Mouse (Mus musculus): ENCODE measurements around the gene Rin1. TPM values are rescaled to one million over a fixed set of nuclear protein-coding genes. Genes with fewer than 3 reads are reported as not detected.
A peak's percentile ranks its signal among the peaks of the same experiment; 100 is the strongest.
"Not testable (repeated sequence)": the region's sequence is repeated elsewhere in the genome, so short reads cannot be mapped to it uniquely, and the experiment has no call there.

Gene Rin1
- 2.4 and 2.5 TPM in 2 replicates for polyA plus RNA-seq (2016; fragmentation: Nextera tagmentation; extraction: Ambion mirVana)

DNA sequence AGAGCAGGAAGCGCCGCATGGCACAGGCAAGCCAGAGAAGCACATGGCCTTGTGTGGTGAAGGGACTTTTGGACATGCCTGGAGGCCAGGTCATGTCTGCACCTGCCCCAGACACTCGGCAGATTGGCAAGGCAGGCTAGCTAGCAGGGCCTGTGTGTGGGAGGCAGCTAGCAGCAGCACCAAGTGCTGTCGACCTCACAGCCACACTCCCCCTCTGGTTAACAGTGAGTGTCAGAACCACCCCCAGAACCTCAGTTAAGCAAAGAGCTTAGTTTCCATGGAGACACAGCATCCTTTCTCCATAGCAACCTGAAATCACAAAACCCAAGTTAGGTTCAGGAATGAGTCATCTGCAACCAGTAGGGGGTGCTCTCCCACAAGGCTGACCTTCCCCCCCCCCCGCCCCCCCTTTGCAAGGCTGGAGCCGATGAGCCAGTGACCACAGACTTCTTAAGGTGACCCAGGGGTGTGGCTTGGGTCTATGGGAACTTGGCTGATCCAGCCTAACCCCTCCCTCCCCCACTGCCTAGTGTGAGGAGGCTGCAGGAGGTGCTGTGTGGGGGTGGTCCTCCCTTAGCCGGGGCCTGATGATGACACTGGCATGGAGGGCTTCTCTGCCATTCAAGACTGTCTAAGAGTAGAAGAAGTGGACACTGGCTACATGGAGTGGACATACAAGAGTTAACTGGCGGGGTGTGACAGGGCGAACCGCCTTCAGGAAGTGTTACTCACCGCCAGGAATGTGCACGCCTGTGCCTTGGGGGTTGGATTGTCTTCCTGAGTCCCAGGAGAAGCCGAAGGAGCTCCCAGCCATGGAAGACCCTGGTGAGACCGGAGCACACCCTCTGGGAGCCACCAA, at the start of gene Rin1:
Gene Rin1 (plus strand): TSS at position 435 of the 859 bp plus-strand sequence.
- no peak for ATAC-seq (ENCODE audit: insufficient number of reproducible peaks, insufficient read depth, low FRiP score, low TSS enrichment, low read depth)
- Histone ChIP-seq H3K9me3 (no peaks in the 10 kb centered on the region), H3K9ac (replicated peaks) (peak within 1 kb of the TSS; percentile 23; the same call in 1 of the 2 replicates), H3K4me2 (peak within 1 kb of the TSS; percentile 36), H3K27me3 (peaks cover 49% of the 10 kb centered on the region), H3K36me3 (peaks cover 41% of the 10 kb centered on the region), H3K27ac (no peak within 1 kb of the TSS), H3K4me3 (replicated peaks) (peak within 1 kb of the TSS; percentile 17), H3K4me1 (replicated peaks) (peaks cover 29% of the 10 kb centered on the region)
- 16% methylated on average over 14 of the region's 14 CpGs for WGBS

DNA sequence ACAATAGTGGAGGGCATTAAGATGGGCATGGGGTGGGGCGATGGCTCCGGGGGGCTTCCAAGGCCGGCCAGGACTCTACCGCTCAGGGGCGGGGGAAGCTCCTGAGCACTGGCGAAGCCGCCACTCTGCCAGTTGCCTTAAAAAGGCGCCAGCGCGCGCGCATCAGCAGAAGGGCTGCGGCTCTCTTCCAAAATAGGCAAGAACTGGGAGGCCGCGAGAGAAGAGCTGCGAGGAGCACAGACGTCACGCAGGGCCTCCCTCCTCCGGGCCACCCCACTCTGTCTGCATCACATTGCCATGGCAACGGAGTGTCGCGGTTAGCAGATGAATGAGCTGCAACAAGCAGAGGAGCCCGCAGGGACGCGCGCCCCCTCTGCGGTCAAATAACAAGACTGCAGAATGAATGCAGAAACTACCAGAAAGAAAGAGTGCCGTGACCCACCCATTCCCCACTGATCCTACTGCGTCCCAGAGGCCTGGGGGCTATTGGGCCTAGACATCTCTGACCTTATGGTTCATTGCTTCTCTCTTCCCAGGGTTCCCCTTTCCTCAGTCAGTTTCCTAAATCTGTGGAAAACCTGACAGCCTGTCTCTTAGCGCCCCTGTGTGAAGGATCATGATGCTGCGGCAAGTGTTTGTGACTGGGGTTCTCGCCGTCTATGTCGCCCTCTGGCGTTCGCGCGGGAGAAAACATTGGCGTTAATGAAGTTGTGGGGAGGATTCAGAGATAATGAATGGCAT, 48.4 kb upstream of the Rin1 start:
- Histone ChIP-seq H3K4me1 (replicated peaks) (peaks cover 8% of the 10 kb centered on the region), H3K36me3 (no peaks in the 10 kb centered on the region), H3K27ac (peak overlapping the region; percentile 41; the same call in 1 of the 2 replicates), H3K9ac (replicated peaks) (peak overlapping the region; percentile 47), H3K9me3 (peaks cover 10% of the 10 kb centered on the region; the same call in 1 of the 2 replicates), H3K4me2 (peak overlapping the region; percentile 64), H3K27me3 (peaks cover 29% of the 10 kb centered on the region), H3K4me3 (replicated peaks) (peak overlapping the region; percentile 34)
- ATAC-seq (ENCODE audit: insufficient number of reproducible peaks, insufficient read depth, low FRiP score, low TSS enrichment, low read depth) = peak; percentile 82
- 1% methylated on average over 39 of the region's 39 CpGs for WGBS

DNA sequence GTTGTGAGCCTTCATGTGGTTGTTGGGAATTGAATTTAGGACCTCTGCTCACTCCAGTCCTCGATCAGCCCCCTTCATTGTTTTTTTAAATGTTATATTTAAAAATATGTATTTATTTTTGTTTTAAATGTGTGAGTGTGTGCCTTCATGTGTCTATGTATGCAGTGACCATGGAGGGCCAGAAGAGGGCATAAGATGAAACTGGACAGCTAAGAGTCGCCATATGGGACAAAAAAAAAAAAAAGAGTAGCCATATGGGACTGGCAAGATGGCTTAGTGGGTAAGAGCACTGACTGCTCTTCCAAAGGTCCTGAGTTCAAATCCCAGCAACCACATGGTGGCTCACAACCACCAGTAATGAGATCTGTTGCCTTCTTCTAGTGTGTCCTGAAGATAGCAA, 46.6 kb upstream of the Rin1 start:
- H3K4me1 ChIP-seq (replicated peaks); H3K36me3 ChIP-seq; H3K27ac ChIP-seq; ATAC-seq (ENCODE audit: insufficient number of reproducible peaks, insufficient read depth, low FRiP score, low TSS enrichment, low read depth); H3K4me2 ChIP-seq; H3K4me3 ChIP-seq (replicated peaks); H3K9ac ChIP-seq (replicated peaks): not testable (repeated sequence)
- Histone ChIP-seq H3K9me3 (peaks cover 13% of the 10 kb centered on the region; the same call in 1 of the 2 replicates), H3K27me3 (peaks cover 18% of the 10 kb centered on the region)
- WGBS = 56% methylated on average over 2 of the region's 2 CpGs

GRCm38 (mm10) chr19:5004925-5005324, 45.4 kb upstream of the Rin1 start:
- peaks cover 14% of the 10 kb centered on the region for H3K27me3 ChIP-seq
- no peak overlapping the region for H3K4me2 ChIP-seq
- H3K27ac ChIP-seq = no peak overlapping the region
- peaks cover 13% of the 10 kb centered on the region; the same call in 1 of the 2 replicates for H3K9me3 ChIP-seq
- H3K4me3 ChIP-seq (replicated peaks) = no peak overlapping the region
- H3K4me1 ChIP-seq (replicated peaks) = peaks cover 8% of the 10 kb centered on the region
- WGBS = 71% methylated on average over 4 of the region's 4 CpGs
- no peak overlapping the region for H3K9ac ChIP-seq (replicated peaks)
- no peak for ATAC-seq (ENCODE audit: insufficient number of reproducible peaks, insufficient read depth, low FRiP score, low TSS enrichment, low read depth)
- no peaks in the 10 kb centered on the region for H3K36me3 ChIP-seq

- H3K27ac ChIP-seq = no peak overlapping the region
- no peaks in the 10 kb centered on the region for H3K27me3 ChIP-seq
- H3K9me3 ChIP-seq = no peaks in the 10 kb centered on the region
- WGBS = 63% methylated on average over 8 of the region's 8 CpGs
- ATAC-seq (ENCODE audit: insufficient number of reproducible peaks, insufficient read depth, low FRiP score, low TSS enrichment, low read depth) = no peak
- peaks cover 9% of the 10 kb centered on the region for H3K4me1 ChIP-seq (replicated peaks)
- H3K36me3 ChIP-seq = no peaks in the 10 kb centered on the region
- no peak overlapping the region for H3K4me2 ChIP-seq
- no peak overlapping the region for H3K4me3 ChIP-seq (replicated peaks)
- no peak overlapping the region for H3K9ac ChIP-seq (replicated peaks)
Observed at GRCm38 (mm10) chr19:5013138-5013537, 37.1 kb upstream of the Rin1 start.

GRCm38 (mm10) chr19:5014961-5015398, 35.3 kb upstream of the Rin1 start:
- H3K4me1 ChIP-seq (replicated peaks) = peaks cover 9% of the 10 kb centered on the region
- 21% methylated on average over 8 of the region's 8 CpGs for WGBS
- H3K27me3 ChIP-seq = no peaks in the 10 kb centered on the region
- no peak overlapping the region for H3K9ac ChIP-seq (replicated peaks)
- no peak for ATAC-seq (ENCODE audit: insufficient number of reproducible peaks, insufficient read depth, low FRiP score, low TSS enrichment, low read depth)
- H3K4me2 ChIP-seq = no peak overlapping the region
- no peaks in the 10 kb centered on the region for H3K9me3 ChIP-seq
- no peaks in the 10 kb centered on the region for H3K36me3 ChIP-seq
- H3K27ac ChIP-seq = no peak overlapping the region
- H3K4me3 ChIP-seq (replicated peaks) = no peak overlapping the region

GRCm38 (mm10) chr19:5016221-5016742, 34.0 kb upstream of the Rin1 start:
- peaks cover 9% of the 10 kb centered on the region for H3K4me1 ChIP-seq (replicated peaks)
- no peaks in the 10 kb centered on the region for H3K27me3 ChIP-seq
- no peaks in the 10 kb centered on the region for H3K9me3 ChIP-seq
- no peaks in the 10 kb centered on the region for H3K36me3 ChIP-seq
- H3K27ac ChIP-seq = peak overlapping the region; percentile 32; the same call in 1 of the 2 replicates
- H3K4me2 ChIP-seq = 0 out of 2 replicates have a peak overlapping the region, but pooled peaks have one; percentile 15
- peak overlapping the region; percentile 27; the same call in 1 of the 2 replicates for H3K9ac ChIP-seq (replicated peaks)
- no peak for ATAC-seq (ENCODE audit: insufficient number of reproducible peaks, insufficient read depth, low FRiP score, low TSS enrichment, low read depth)
- WGBS = 34% methylated on average over 10 of the region's 10 CpGs
- no peak overlapping the region for H3K4me3 ChIP-seq (replicated peaks)

DNA sequence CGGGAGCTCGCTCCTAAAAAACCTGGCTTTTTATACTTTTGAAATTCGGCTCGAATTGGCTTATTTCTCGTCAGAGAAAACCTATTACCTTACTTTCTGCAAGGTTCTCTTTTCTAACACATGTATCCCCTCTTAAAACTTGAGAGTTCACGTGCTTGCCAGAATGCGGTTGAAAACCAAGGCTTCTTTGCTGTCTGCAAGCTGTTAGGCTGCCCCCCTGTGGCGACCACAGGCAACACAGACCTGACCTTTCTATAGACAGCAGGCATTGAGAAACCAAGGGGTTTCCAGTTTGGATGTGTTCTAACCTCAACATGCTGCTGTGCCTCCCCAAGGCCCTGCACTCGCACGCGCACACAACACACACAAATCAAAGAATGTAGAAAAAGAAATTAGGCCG, 33.5 kb upstream of the Rin1 start:
- no peaks in the 10 kb centered on the region for H3K27me3 ChIP-seq
- no peaks in the 10 kb centered on the region for H3K9me3 ChIP-seq
- peaks cover 9% of the 10 kb centered on the region for H3K4me1 ChIP-seq (replicated peaks)
- H3K27ac ChIP-seq = peak overlapping the region; percentile 23; the same call in 1 of the 2 replicates
- ATAC-seq (ENCODE audit: insufficient number of reproducible peaks, insufficient read depth, low FRiP score, low TSS enrichment, low read depth) = 0 out of 2 replicates have a peak, but pooled peaks have one; percentile 37
- WGBS = 22% methylated on average over 12 of the region's 12 CpGs
- H3K9ac ChIP-seq (replicated peaks) = peak overlapping the region; percentile 27; the same call in 1 of the 2 replicates
- 0 out of 2 replicates have a peak overlapping the region, but pooled peaks have one; percentile 15 for H3K4me2 ChIP-seq
- H3K36me3 ChIP-seq = no peaks in the 10 kb centered on the region
- H3K4me3 ChIP-seq (replicated peaks) = no peak overlapping the region

GRCm38 (mm10) chr19:5017611-5018010, 32.7 kb upstream of the Rin1 start:
- H3K36me3 ChIP-seq = no peaks in the 10 kb centered on the region
- H3K4me3 ChIP-seq (replicated peaks) = no peak overlapping the region
- peaks cover 9% of the 10 kb centered on the region for H3K4me1 ChIP-seq (replicated peaks)
- H3K4me2 ChIP-seq = no peak overlapping the region
- no peaks in the 10 kb centered on the region for H3K9me3 ChIP-seq
- WGBS = 90% methylated on average over 4 of the region's 4 CpGs
- no peak overlapping the region for H3K27ac ChIP-seq
- ATAC-seq (ENCODE audit: insufficient number of reproducible peaks, insufficient read depth, low FRiP score, low TSS enrichment, low read depth) = no peak
- no peak overlapping the region for H3K9ac ChIP-seq (replicated peaks)
- H3K27me3 ChIP-seq = no peaks in the 10 kb centered on the region

- H3K27me3 ChIP-seq = no peaks in the 10 kb centered on the region
- no peaks in the 10 kb centered on the region for H3K9me3 ChIP-seq
- no peak for ATAC-seq (ENCODE audit: insufficient number of reproducible peaks, insufficient read depth, low FRiP score, low TSS enrichment, low read depth)
- 79% methylated on average over 3 of the region's 3 CpGs for WGBS
- no peak overlapping the region for H3K4me2 ChIP-seq
- no peaks in the 10 kb centered on the region for H3K36me3 ChIP-seq
- H3K4me3 ChIP-seq (replicated peaks) = no peak overlapping the region
- H3K9ac ChIP-seq (replicated peaks) = no peak overlapping the region
- no peak overlapping the region for H3K27ac ChIP-seq
- H3K4me1 ChIP-seq (replicated peaks) = peaks cover 9% of the 10 kb centered on the region
Observed at GRCm38 (mm10) chr19:5018191-5018590, 32.1 kb upstream of the Rin1 start.

- Histone ChIP-seq H3K27me3 (no peaks in the 10 kb centered on the region), H3K36me3 (0 out of 2 replicates have a peak, but pooled peaks cover under 1% of the 10 kb centered on the region), H3K4me2 (no peak overlapping the region), H3K9me3 (no peaks in the 10 kb centered on the region), H3K4me1 (replicated peaks) (peaks cover 8% of the 10 kb centered on the region), H3K9ac (replicated peaks) (no peak overlapping the region), H3K27ac (no peak overlapping the region), H3K4me3 (replicated peaks) (no peak overlapping the region)
- ATAC-seq (ENCODE audit: insufficient number of reproducible peaks, insufficient read depth, low FRiP score, low TSS enrichment, low read depth) = no peak
- WGBS = 94% methylated on average over 2 of the region's 2 CpGs
Observed at GRCm38 (mm10) chr19:5021416-5021815, 28.9 kb upstream of the Rin1 start.

Measured in limb, embryonic 12.5 days (tissue).